Mouse (Mus musculus) adrenal gland, adult 18-20 months (tissue): ENCODE results near the gene Olfr180. TPM values are rescaled to one million over a fixed set of nuclear protein-coding genes. Genes with fewer than 3 reads are reported as not detected.

Source experiments
- DNase-seq, 2 experiments: peaks; one replicate each; pipeline ENCODE4 v3.0.0; 2021 to 2022; ENCODE audit warnings: low spot score in 2 of 2
- long read RNA-seq, 2 experiments: library from polyadenylated mRNA; stranded (forward); transcript quantifications; one replicate each; pipeline ENCODE4 v2.0.0; 2021
- total RNA-seq, 2 experiments: library from RNA; stranded (reverse); gene quantifications; 1 replicate in 1 of 2; 2 replicates in 1 of 2; pipeline ENCODE4 v1.2.3; 2021

The Olfr180 gene
- not detected for total RNA-seq
- long read RNA-seq, experiment 1 = 0 reads
- long read RNA-seq, experiment 2 = 0 reads

- no peak for DNase-seq
Measured at GRCm38 (mm10) chr16:58929292-58929691, at the start of gene Olfr180. Gene Olfr180, minus strand, starts transcription at chr16:58929392.

DNA sequence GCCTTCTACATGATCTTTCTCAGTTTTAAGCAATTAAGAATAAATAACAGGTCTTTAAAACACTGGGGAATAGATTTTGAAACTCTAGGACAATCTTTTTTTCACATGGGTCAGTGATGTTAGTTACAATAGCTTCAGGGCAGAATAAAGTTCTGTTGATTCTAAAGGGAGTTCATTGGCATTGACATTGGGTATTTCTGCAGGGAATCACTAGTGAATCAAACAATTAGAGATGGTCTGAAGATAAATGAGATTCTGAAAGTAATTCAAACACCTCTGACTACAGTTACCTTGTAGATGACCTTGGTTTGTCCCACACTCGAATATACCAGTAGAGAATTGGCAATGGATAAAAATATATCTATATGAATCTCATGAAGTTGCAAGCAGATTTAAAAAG is 537 bp downstream of the Olfr180 start, which contains the start of gene Olfr181:
TSS of gene Olfr181 (minus strand) at position 101 of the 400 bp plus-strand sequence.
- no peak for DNase-seq

GRCm38 (mm10) chr16:58891963-58892362 is 37.2 kb downstream of the Olfr180 start, which contains the start of gene Olfr178:
Gene Olfr178, minus strand, starts transcription at chr16:58892063.
- no peak for DNase-seq

DNA sequence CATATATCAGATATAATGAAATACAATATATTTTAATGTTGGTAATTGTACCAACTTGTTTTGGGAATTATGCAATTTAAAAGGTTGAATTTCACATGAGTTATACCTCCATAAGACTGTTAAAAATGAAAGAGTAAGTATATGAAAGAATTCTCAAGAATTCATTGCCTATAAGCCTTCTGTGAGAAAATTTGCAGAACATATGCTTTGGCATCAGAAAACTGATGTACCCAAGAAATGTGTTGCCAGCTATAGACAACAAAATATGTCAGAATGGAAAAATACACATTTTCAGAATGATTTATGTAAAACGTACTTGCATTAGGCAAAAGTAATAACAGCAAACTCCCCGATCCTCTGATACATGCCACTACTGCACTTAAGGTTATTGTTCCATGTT is 44.8 kb downstream of the Olfr180 start:
- no peak for DNase-seq

GRCm38 (mm10) chr16:58874668-58875067 is 54.5 kb downstream of the Olfr180 start, which contains the start of gene Olfr177:
Gene Olfr177, minus strand, starts transcription at chr16:58874768.
- no peak for DNase-seq

Other genes starting within 250 kb of the Olfr180 start
- not detected for gene Gpr15, start 210.3 kb downstream of the Olfr180 start, total RNA-seq
- gene Cldnd1, start 201.5 kb downstream of the Olfr180 start, total RNA-seq = 10 to 100 TPM; 67.0 to 77.6 TPM
- gene Olfr172, start 166.2 kb downstream of the Olfr180 start, total RNA-seq = not detected
- not detected for gene Olfr173, start 129.1 kb downstream of the Olfr180 start, total RNA-seq
- gene Olfr175-ps1, start 102.6 kb downstream of the Olfr180 start, total RNA-seq = not detected
- not detected for gene Olfr177, start 54.6 kb downstream of the Olfr180 start, total RNA-seq
- gene Olfr178, start 37.3 kb downstream of the Olfr180 start, total RNA-seq = not detected
- gene Olfr181, start 637 bp downstream of the Olfr180 start, total RNA-seq = not detected
- not detected for gene Olfr183, start 66.0 kb upstream of the Olfr180 start, total RNA-seq
- gene Olfr186, start 100.9 kb upstream of the Olfr180 start, total RNA-seq = not detected
- gene Olfr187, start 110.4 kb upstream of the Olfr180 start, total RNA-seq = not detected
- not detected for gene Olfr190, start 148.6 kb upstream of the Olfr180 start, total RNA-seq
- gene Olfr191, start 160.4 kb upstream of the Olfr180 start, total RNA-seq = not detected
- gene Olfr193, start 182.5 kb upstream of the Olfr180 start, total RNA-seq = not detected
- not detected for gene Olfr194, start 191.7 kb upstream of the Olfr180 start, total RNA-seq
- not detected for gene Olfr195, start 217.7 kb upstream of the Olfr180 start, total RNA-seq
- not detected for gene Olfr196, start 241.1 kb upstream of the Olfr180 start, total RNA-seq